Mouse (Mus musculus): Measurements from ENCODE around the gene Ceacam9.
"Not testable (repeated sequence)": the region's sequence is repeated elsewhere in the genome, so short reads cannot be mapped to it uniquely, and the experiment has no call there.

The Ceacam9 gene

GRCm38 (mm10) chr7:16721629-16722028 lies at the start of gene Ceacam9:
Gene Ceacam9 (plus strand): TSS chr7:16721929.
- peak in 1 of 2 experiments; percentile 10 for DNase-seq

- DNase-seq = no peak
Measured at GRCm38 (mm10) chr7:16673823-16674222, 47.9 kb upstream of the Ceacam9 start.

GRCm38 (mm10) chr7:16674699-16675098 lies 47.0 kb upstream of the Ceacam9 start:
- DNase-seq = not testable (repeated sequence)

GRCm38 (mm10) chr7:16675605-16676004 lies 46.1 kb upstream of the Ceacam9 start, which contains the start of gene Ceacam15:
Gene Ceacam15 (minus strand): TSS chr7:16675705.
- no peak for DNase-seq

- not testable (repeated sequence) for DNase-seq
Measured at GRCm38 (mm10) chr7:16680194-16680593, 41.5 kb upstream of the Ceacam9 start.

- peak; percentile 8 to 37 for DNase-seq
Measured at GRCm38 (mm10) chr7:16689196-16689595, 32.5 kb upstream of the Ceacam9 start.

- peak; percentile 54 to 71 for DNase-seq
Measured at GRCm38 (mm10) chr7:16695025-16695424, 26.7 kb upstream of the Ceacam9 start.

GRCm38 (mm10) chr7:16699042-16699441 lies 22.7 kb upstream of the Ceacam9 start:
- DNase-seq = no peak

GRCm38 (mm10) chr7:16700583-16700982 lies 21.1 kb upstream of the Ceacam9 start:
- DNase-seq = no peak

- DNase-seq = no peak
Measured at GRCm38 (mm10) chr7:16706385-16706784, 15.3 kb upstream of the Ceacam9 start.

GRCm38 (mm10) chr7:16708244-16708643 lies 13.5 kb upstream of the Ceacam9 start:
- DNase-seq = no peak

GRCm38 (mm10) chr7:16710604-16711003 lies 11.1 kb upstream of the Ceacam9 start:
- no peak for DNase-seq

GRCm38 (mm10) chr7:16712633-16713415 lies 8.9 kb upstream of the Ceacam9 start:
- DNase-seq = no peak

GRCm38 (mm10) chr7:16716456-16717152 lies 5.1 kb upstream of the Ceacam9 start:
- not testable (repeated sequence) for DNase-seq

- DNase-seq = not testable (repeated sequence)
Measured at GRCm38 (mm10) chr7:16722490-16722889, 761 bp downstream of the Ceacam9 start.

GRCm38 (mm10) chr7:16728596-16729348 lies 7.0 kb downstream of the Ceacam9 start:
- peak; percentile 67 to 78 for DNase-seq

- DNase-seq = peak; percentile 43 to 56
Measured at GRCm38 (mm10) chr7:16729563-16729962, 7.8 kb downstream of the Ceacam9 start.

- no peak for DNase-seq
Measured at GRCm38 (mm10) chr7:16730791-16731190, 9.1 kb downstream of the Ceacam9 start.

GRCm38 (mm10) chr7:16731893-16732422 lies 10.2 kb downstream of the Ceacam9 start:
- DNase-seq = no peak

- no peak for DNase-seq
Measured at GRCm38 (mm10) chr7:16737606-16738072, 15.9 kb downstream of the Ceacam9 start.

GRCm38 (mm10) chr7:16738073-16738696 lies 16.5 kb downstream of the Ceacam9 start, which contains the start of gene Ap2s1:
Gene Ap2s1 (plus strand): TSS chr7:16738410.
- peak; percentile 98 for DNase-seq

- no peak for DNase-seq
Measured at GRCm38 (mm10) chr7:16739056-16739604, 17.4 kb downstream of the Ceacam9 start.
